Mouse (Mus musculus) neural tube, embryonic 14.5 days (tissue): ENCODE results near the gene Hcrt. TPM values are rescaled to one million over a fixed set of nuclear protein-coding genes. Genes with fewer than 3 reads are reported as not detected.

Experiments
- ATAC-seq: fragments of 200-750 bp; cut with Nextera tagmentation; 2 replicates; pipeline ENCODE4 v1.8.0; 2017; ENCODE audit warnings: low read depth, mild to moderate bottlenecking, moderate TSS enrichment, moderate library complexity
- H3K27ac ChIP-seq: fragments of 300-500 bp; sonication (generic); 2 replicates; pipeline ENCODE4 v1.5.1; 2014; ENCODE audit warnings: low read depth, mild to moderate bottlenecking, control low read depth, low read length, moderate library complexity, mixed read lengths
- H3K27me3 ChIP-seq: fragments of 300-500 bp; sonication (generic); 2 replicates; pipeline ENCODE4 v1.6.1; 2014; ENCODE audit warnings: low read length; ENCODE audit not compliant: control insufficient read depth, insufficient read depth
- H3K36me3 ChIP-seq: fragments of 300-500 bp; sonication (generic); 2 replicates; pipeline ENCODE4 v1.6.1; 2014; ENCODE audit warnings: low read length, mixed read lengths; ENCODE audit not compliant: control insufficient read depth, insufficient read depth
- H3K4me1 ChIP-seq: fragments of 300-500 bp; sonication (generic); 2 replicates; pipeline ENCODE4 v1.6.1; 2014; ENCODE audit warnings: low read length; ENCODE audit not compliant: control insufficient read depth, insufficient read depth
- H3K4me2 ChIP-seq: fragments of 300-500 bp; sonication (generic); 2 replicates; pipeline ENCODE4 v1.6.1; 2014; ENCODE audit warnings: mild to moderate bottlenecking, low read depth, low read length, control low read depth
- H3K4me3 ChIP-seq: fragments of 300-500 bp; sonication (generic); 2 replicates; pipeline ENCODE4 v1.5.1; 2014; ENCODE audit warnings: low read depth, low read length, control low read depth, mixed read lengths
- H3K9ac ChIP-seq: fragments of 300-500 bp; sonication (generic); replicated peaks from 2 replicates; pipeline ENCODE4 v1.6.1; 2014; ENCODE audit warnings: low read depth, mild to moderate bottlenecking, control low read depth, low read length, mixed read lengths
- H3K9me3 ChIP-seq: fragments of 300-500 bp; sonication (generic); 2 replicates; pipeline ENCODE4 v1.6.1; 2016; ENCODE audit warnings: low read length; ENCODE audit not compliant: control insufficient read depth
- WGBS: fragments of 180-500 bp; shearing (Covaris S2); extraction: QIAGEN DNeasy Blood & Tissue Kit; methylation state at CpG from one replicate; pipeline ENCODE4 v1.1.7; 2014; 5-methylcytosine and 5-hydroxymethylcytosine counted together
- polyA plus RNA-seq: library from polyadenylated mRNA; unstranded; fragments of >200 nt; fragmentation: Nextera tagmentation; extraction: Ambion mirVana; gene quantifications from 2 replicates; pipeline ENCODE4 v1.2.1, GENCODE M21; 2014

Gene Hcrt
- polyA plus RNA-seq, 1 experiment from 2014 or later = 0.51 TPM

DNA sequence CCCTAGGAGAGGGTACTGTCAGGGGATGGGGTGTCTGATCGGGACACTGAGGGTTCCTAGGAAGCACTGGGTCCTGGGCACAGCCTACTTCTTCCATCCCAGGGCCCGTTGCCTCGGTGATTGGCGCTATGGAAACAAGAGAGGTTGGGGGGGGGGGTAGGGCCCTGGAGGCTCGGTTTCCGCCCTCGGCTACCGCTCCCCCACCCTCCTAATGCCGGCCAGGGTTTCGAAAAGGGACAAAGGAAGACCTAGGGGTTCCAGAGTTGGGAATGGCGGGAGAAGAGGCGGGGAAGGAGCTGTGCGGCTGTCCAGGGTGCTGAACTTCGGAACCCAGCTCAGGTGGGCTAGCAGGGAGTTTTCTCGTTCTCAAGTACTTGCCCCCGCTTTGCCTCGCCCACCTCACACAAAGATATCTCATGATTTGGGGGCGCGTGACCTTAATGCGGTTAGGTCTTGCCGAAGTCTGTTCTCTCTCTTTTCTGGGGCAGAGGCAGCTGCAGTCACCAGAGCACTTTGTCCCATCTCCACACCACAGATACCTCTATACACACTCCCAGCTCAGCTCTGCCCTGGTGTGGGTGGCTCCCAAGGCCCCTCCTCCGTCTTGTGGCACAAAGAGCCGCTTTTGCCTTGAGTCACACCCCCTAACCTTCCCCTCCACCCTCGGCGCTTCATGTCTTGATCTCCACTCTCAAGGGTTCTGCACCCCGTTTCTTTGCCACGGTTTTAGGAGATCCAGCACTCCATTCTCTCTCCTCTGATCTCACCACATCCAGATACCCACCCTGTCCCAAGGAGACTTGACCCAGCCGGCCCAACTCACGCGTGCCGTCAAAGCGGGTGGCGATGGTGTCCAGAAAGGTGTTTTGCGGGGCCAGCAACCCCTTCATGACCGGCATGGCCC lies 3.8 kb downstream of the Hcrt start:
- H3K36me3 ChIP-seq = no peaks in the 10 kb centered on the region
- 1% methylated on average over 35 of the region's 35 CpGs for WGBS
- peak; percentile 50 for ATAC-seq

GRCm38 (mm10) chr11:100757566-100757965 lies 5.2 kb downstream of the Hcrt start:
- Histone ChIP-seq H3K4me3 (no peak overlapping the region), H3K27me3 (peaks cover 8% of the 10 kb centered on the region; the same call in 1 of the 2 replicates), H3K4me2 (no peak overlapping the region), H3K9ac (no peak overlapping the region), H3K4me1 (no peaks in the 10 kb centered on the region), H3K9me3 (no peaks in the 10 kb centered on the region), H3K27ac (no peak overlapping the region), H3K36me3 (no peaks in the 10 kb centered on the region)
- 89% methylated on average over 12 of the region's 12 CpGs for WGBS
- ATAC-seq = no peak

More for the DNA sequence above, 3.8 kb downstream of the Hcrt start:
- H3K27ac ChIP-seq = 0 out of 2 replicates have a peak overlapping the region, but pooled peaks have one; percentile 28
- H3K4me1 ChIP-seq = no peaks in the 10 kb centered on the region
- H3K27me3 ChIP-seq = peaks cover 8% of the 10 kb centered on the region; the same call in 1 of the 2 replicates
- peak overlapping the region; percentile 56 for H3K4me3 ChIP-seq
- no peaks in the 10 kb centered on the region for H3K9me3 ChIP-seq
- peak overlapping the region; percentile 62 for H3K4me2 ChIP-seq
- peak overlapping the region; percentile 58 for H3K9ac ChIP-seq

DNA sequence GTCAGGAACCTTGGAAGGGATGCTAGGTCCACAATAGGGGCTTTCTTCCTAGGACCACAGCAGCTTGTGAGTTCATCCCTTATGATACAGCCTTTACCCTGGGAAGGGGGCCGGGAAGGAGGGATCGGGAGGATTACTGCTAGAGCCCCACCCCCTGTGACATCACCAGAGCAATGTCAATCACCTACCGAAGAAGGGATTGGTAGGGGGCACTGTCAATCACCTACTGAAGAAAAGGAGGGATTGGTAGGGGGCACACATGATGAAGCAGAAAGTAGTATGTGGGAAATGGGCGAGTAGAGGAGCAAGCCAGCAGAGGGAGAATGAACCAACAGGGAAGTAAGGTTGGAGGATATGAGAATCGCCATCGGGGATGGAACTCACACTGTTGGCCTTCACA lies 6.3 kb downstream of the Hcrt start:
- Histone ChIP-seq H3K4me3 (no peak overlapping the region), H3K36me3 (no peaks in the 10 kb centered on the region), H3K9me3 (no peaks in the 10 kb centered on the region), H3K9ac (no peak overlapping the region), H3K4me1 (no peaks in the 10 kb centered on the region), H3K27me3 (peaks cover 8% of the 10 kb centered on the region; the same call in 1 of the 2 replicates), H3K4me2 (no peak overlapping the region), H3K27ac (no peak overlapping the region)
- no peak for ATAC-seq
- 78% methylated on average over 6 of the region's 6 CpGs for WGBS

- Histone ChIP-seq H3K4me3 (no peak overlapping the region), H3K27me3 (peaks cover 8% of the 10 kb centered on the region; the same call in 1 of the 2 replicates), H3K36me3 (0 out of 2 replicates have a peak, but pooled peaks cover 3% of the 10 kb centered on the region), H3K9ac (no peak overlapping the region), H3K9me3 (no peaks in the 10 kb centered on the region), H3K4me2 (no peak overlapping the region), H3K4me1 (no peaks in the 10 kb centered on the region), H3K27ac (no peak overlapping the region)
- no peak for ATAC-seq
- 91% methylated on average over 3 of the region's 3 CpGs for whole genome bisulfite sequencing
Observed at GRCm38 (mm10) chr11:100754693-100755057, 8.1 kb downstream of the Hcrt start.

DNA sequence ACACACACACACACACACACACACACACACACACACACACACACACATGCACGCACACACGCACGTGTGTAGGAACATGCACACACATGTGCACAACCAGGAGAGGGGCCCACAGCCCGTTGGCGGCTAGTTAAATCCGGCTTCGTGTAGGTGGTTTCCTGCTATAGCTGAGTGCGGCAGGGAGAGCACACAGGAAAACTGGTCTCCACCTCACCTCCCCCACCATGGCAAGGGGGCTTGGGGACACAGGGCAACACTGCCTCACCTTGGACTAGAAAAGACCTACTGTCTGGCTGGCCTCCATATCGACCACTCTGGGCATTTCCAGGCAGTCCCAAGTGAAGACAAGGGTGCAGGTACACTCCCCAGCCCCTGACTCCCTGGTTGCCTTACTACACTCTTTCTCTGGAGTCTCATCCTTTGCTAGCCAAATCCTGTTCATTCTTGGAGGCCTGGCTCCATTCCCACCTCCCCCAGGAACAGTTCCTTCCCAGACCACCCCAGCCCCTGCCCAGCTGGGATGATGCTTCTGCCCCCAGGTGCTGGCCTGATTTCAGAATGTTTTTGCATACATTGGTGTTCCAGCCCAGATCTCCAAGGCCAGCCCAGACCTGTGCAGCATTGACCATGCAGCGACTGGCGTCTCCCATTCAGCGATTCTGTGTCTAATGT lies 8.6 kb downstream of the Hcrt start:
- Histone ChIP-seq H3K9ac (no peak overlapping the region), H3K4me3 (no peak overlapping the region), H3K27ac (no peak overlapping the region), H3K9me3 (no peaks in the 10 kb centered on the region), H3K36me3 (0 out of 2 replicates have a peak, but pooled peaks cover 3% of the 10 kb centered on the region), H3K4me1 (no peaks in the 10 kb centered on the region), H3K4me2 (no peak overlapping the region), H3K27me3 (peaks cover 3% of the 10 kb centered on the region; the same call in 1 of the 2 replicates)
- WGBS = 85% methylated on average over 11 of the region's 12 CpGs
- no peak for ATAC-seq

GRCm38 (mm10) chr11:100752294-100752693 lies 10.4 kb downstream of the Hcrt start:
- Histone ChIP-seq H3K4me1 (no peaks in the 10 kb centered on the region), H3K36me3 (0 out of 2 replicates have a peak, but pooled peaks cover 3% of the 10 kb centered on the region), H3K27ac (no peak overlapping the region), H3K9ac (no peak overlapping the region), H3K4me3 (no peak overlapping the region), H3K4me2 (no peak overlapping the region), H3K9me3 (no peaks in the 10 kb centered on the region), H3K27me3 (no peaks in the 10 kb centered on the region)
- WGBS = 17% methylated on average over 10 of the region's 10 CpGs
- no peak for ATAC-seq

- 89% methylated on average over 16 of the region's 16 CpGs for WGBS
- Histone ChIP-seq H3K4me1 (no peaks in the 10 kb centered on the region), H3K9ac (no peak overlapping the region), H3K4me2 (no peak overlapping the region), H3K9me3 (no peaks in the 10 kb centered on the region), H3K4me3 (no peak overlapping the region), H3K36me3 (0 out of 2 replicates have a peak, but pooled peaks cover 3% of the 10 kb centered on the region), H3K27ac (no peak overlapping the region), H3K27me3 (no peaks in the 10 kb centered on the region)
- no peak for ATAC-seq
Observed at GRCm38 (mm10) chr11:100750127-100750526, 12.6 kb downstream of the Hcrt start.

GRCm38 (mm10) chr11:100749469-100749868 lies 13.3 kb downstream of the Hcrt start:
- Histone ChIP-seq H3K4me1 (no peaks in the 10 kb centered on the region), H3K27me3 (no peaks in the 10 kb centered on the region), H3K9me3 (no peaks in the 10 kb centered on the region), H3K36me3 (0 out of 2 replicates have a peak, but pooled peaks cover 3% of the 10 kb centered on the region), H3K27ac (no peak overlapping the region), H3K4me2 (no peak overlapping the region), H3K9ac (no peak overlapping the region), H3K4me3 (no peak overlapping the region)
- no peak for ATAC-seq
- WGBS = 53% methylated on average over 25 of the region's 25 CpGs

DNA sequence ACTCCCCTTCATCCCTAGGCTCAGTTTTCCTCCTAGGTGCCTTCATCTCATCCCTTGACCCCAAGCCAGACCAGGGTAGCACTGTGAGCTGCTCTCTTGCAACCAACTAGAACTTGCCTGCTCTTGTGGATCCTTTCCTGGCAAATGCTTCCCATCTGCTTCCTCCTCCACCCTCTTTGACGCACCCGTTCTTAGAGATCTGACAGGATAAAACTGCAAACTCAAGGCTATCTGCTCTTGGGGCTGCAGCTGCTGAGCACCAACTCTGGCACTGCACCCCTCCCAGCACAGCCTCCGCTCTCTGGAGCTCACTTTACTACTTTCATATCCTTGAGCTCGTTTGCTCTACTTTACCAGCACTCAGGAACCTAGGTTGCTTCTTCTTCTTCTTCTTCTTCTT lies 14.1 kb downstream of the Hcrt start:
- Histone ChIP-seq H3K9me3 (no peaks in the 10 kb centered on the region), H3K4me1 (no peaks in the 10 kb centered on the region), H3K27ac (no peak overlapping the region), H3K4me3 (no peak overlapping the region), H3K9ac (no peak overlapping the region), H3K4me2 (no peak overlapping the region), H3K36me3 (0 out of 2 replicates have a peak, but pooled peaks cover 3% of the 10 kb centered on the region), H3K27me3 (no peaks in the 10 kb centered on the region)
- 83% methylated on average over 4 of the region's 4 CpGs for WGBS
- no peak for ATAC-seq
